Mouse (Mus musculus) heart, embryonic 11.5 days (tissue): ENCODE measurements around the gene Arhgef15. TPM values are rescaled to one million over a fixed set of nuclear protein-coding genes. Genes with fewer than 3 reads are reported as not detected.

ENCODE experiments used
- ATAC-seq: fragments of 200-750 bp; cut with Nextera tagmentation; replicated peaks from 2 replicates; pipeline ENCODE4 v1.8.0; 2017; ENCODE audit warnings: moderate library complexity; ENCODE audit not compliant: insufficient number of reproducible peaks, low FRiP score, low TSS enrichment
- H3K27ac ChIP-seq: fragments of 300-500 bp; sonication (generic); 2 replicates; pipeline ENCODE4 v1.5.1; 2014; ENCODE audit warnings: mild to moderate bottlenecking, low read depth, low read length
- H3K27me3 ChIP-seq: fragments of 300-500 bp; sonication (generic); 2 replicates; pipeline ENCODE4 v1.6.1; 2014; ENCODE audit warnings: mild to moderate bottlenecking, low read length, mixed read lengths; ENCODE audit not compliant: control insufficient read depth, insufficient read depth
- H3K36me3 ChIP-seq: fragments of 300-500 bp; sonication (generic); 2 replicates; pipeline ENCODE4 v1.6.1; 2014; ENCODE audit warnings: mild to moderate bottlenecking, low read length, moderate library complexity, mixed read lengths; ENCODE audit not compliant: control insufficient read depth, insufficient read depth
- H3K4me1 ChIP-seq: fragments of 300-500 bp; sonication (generic); 2 replicates; pipeline ENCODE4 v1.6.1; 2014; ENCODE audit warnings: low read length; ENCODE audit not compliant: control insufficient read depth, insufficient read depth
- H3K4me2 ChIP-seq: fragments of 300-500 bp; sonication (generic); 2 replicates; pipeline ENCODE4 v1.6.1; 2014; ENCODE audit warnings: mild to moderate bottlenecking, moderate library complexity
- H3K4me3 ChIP-seq: fragments of 300-500 bp; sonication (generic); 2 replicates; pipeline ENCODE4 v1.5.1; 2014; ENCODE audit warnings: low read depth, low read length
- H3K9ac ChIP-seq: fragments of 300-500 bp; sonication (generic); 2 replicates; pipeline ENCODE4 v1.6.1; 2014; ENCODE audit warnings: mild to moderate bottlenecking, low read depth, low read length, moderate library complexity
- H3K9me3 ChIP-seq: fragments of 300-500 bp; sonication (generic); replicated peaks from 2 replicates; pipeline ENCODE4 v1.6.1; 2016; ENCODE audit warnings: low read length; ENCODE audit not compliant: control insufficient read depth
- WGBS: fragments of 180-500 bp; shearing (Covaris S2); extraction: QIAGEN DNeasy Blood & Tissue Kit; methylation state at CpG from one replicate; pipeline ENCODE4 v1.1.7; 2014; ENCODE audit not compliant: insufficient replicate concordance; 5-methylcytosine and 5-hydroxymethylcytosine counted together
- polyA plus RNA-seq: library from polyadenylated mRNA; unstranded; fragments of >200 nt; fragmentation: Nextera tagmentation; extraction: Ambion mirVana; gene quantifications from 2 replicates; pipeline ENCODE4 v1.2.1, GENCODE M21; 2014

The Arhgef15 gene
- polyA plus RNA-seq, 1 experiment from 2014 or later = 9.0 TPM

- Histone ChIP-seq H3K36me3 (no peaks in the 10 kb centered on the region), H3K4me3 (no peak overlapping the region), H3K27me3 (0 out of 2 replicates have a peak, but pooled peaks cover 5% of the 10 kb centered on the region), H3K4me2 (no peak overlapping the region), H3K27ac (no peak overlapping the region), H3K4me1 (0 out of 2 replicates have a peak, but pooled peaks cover 2% of the 10 kb centered on the region), H3K9ac (no peak overlapping the region), H3K9me3 (no peaks in the 10 kb centered on the region)
- ATAC-seq = no peak
- WGBS = 68% methylated on average over 3 of the region's 3 CpGs
Measured at GRCm38 (mm10) chr11:68961596-68961995, 4.3 kb upstream of the Arhgef15 start.

- whole genome bisulfite sequencing = 74% methylated on average over 1 of the region's 1 CpGs
- Histone ChIP-seq H3K27me3 (peaks cover 27% of the 10 kb centered on the region), H3K4me2 (peak overlapping the region; percentile 83), H3K27ac (no peak overlapping the region), H3K36me3 (no peaks in the 10 kb centered on the region), H3K4me1 (peaks cover 15% of the 10 kb centered on the region), H3K9ac (no peak overlapping the region), H3K9me3 (no peaks in the 10 kb centered on the region), H3K4me3 (peak overlapping the region; percentile 35; the same call in 1 of the 2 replicates)
- ATAC-seq = no peak
Measured at GRCm38 (mm10) chr11:68957971-68958370, 691 bp upstream of the Arhgef15 start.

GRCm38 (mm10) chr11:68956697-68957096, 583 bp downstream of the Arhgef15 start:
- peak; percentile 15; the same call in 1 of the 2 replicates for ATAC-seq
- peak overlapping the region; percentile 72 for H3K27ac ChIP-seq
- WGBS = 16% methylated on average over 13 of the region's 13 CpGs
- no peaks in the 10 kb centered on the region for H3K36me3 ChIP-seq
- peak overlapping the region; percentile 83 for H3K4me2 ChIP-seq
- peak overlapping the region; percentile 58 for H3K9ac ChIP-seq
- H3K4me1 ChIP-seq = peaks cover 15% of the 10 kb centered on the region
- H3K9me3 ChIP-seq = no peaks in the 10 kb centered on the region
- peaks cover 27% of the 10 kb centered on the region for H3K27me3 ChIP-seq
- H3K4me3 ChIP-seq = peak overlapping the region; percentile 35

GRCm38 (mm10) chr11:68956107-68956506, 1.2 kb downstream of the Arhgef15 start:
- peak overlapping the region; percentile 58; the same call in 1 of the 2 replicates for H3K9ac ChIP-seq
- H3K4me2 ChIP-seq = peak overlapping the region; percentile 83
- no peaks in the 10 kb centered on the region for H3K9me3 ChIP-seq
- H3K27me3 ChIP-seq = peaks cover 32% of the 10 kb centered on the region
- peak overlapping the region; percentile 35 for H3K4me3 ChIP-seq
- 7% methylated on average over 3 of the region's 3 CpGs for WGBS
- peak overlapping the region; percentile 72 for H3K27ac ChIP-seq
- H3K4me1 ChIP-seq = peaks cover 15% of the 10 kb centered on the region
- ATAC-seq = no peak
- no peaks in the 10 kb centered on the region for H3K36me3 ChIP-seq

- Histone ChIP-seq H3K27me3 (peaks cover 32% of the 10 kb centered on the region), H3K4me2 (peak overlapping the region; percentile 83), H3K36me3 (no peaks in the 10 kb centered on the region), H3K9ac (no peak overlapping the region), H3K27ac (no peak overlapping the region), H3K4me1 (peaks cover 15% of the 10 kb centered on the region), H3K4me3 (peak overlapping the region; percentile 47), H3K9me3 (no peaks in the 10 kb centered on the region)
- no peak for ATAC-seq
- 65% methylated on average over 5 of the region's 5 CpGs for WGBS
Measured at GRCm38 (mm10) chr11:68955473-68955872, 1.8 kb downstream of the Arhgef15 start.

- Histone ChIP-seq H3K4me3 (peak overlapping the region; percentile 47), H3K4me1 (peaks cover 15% of the 10 kb centered on the region), H3K36me3 (no peaks in the 10 kb centered on the region), H3K27me3 (peaks cover 32% of the 10 kb centered on the region), H3K4me2 (peak overlapping the region; percentile 83), H3K9ac (peak overlapping the region; percentile 64; the same call in 1 of the 2 replicates), H3K9me3 (no peaks in the 10 kb centered on the region), H3K27ac (no peak overlapping the region)
- ATAC-seq = no peak
- WGBS = 1% methylated on average over 17 of the region's 17 CpGs
Measured at GRCm38 (mm10) chr11:68954408-68954807, 2.9 kb downstream of the Arhgef15 start.

- Histone ChIP-seq H3K4me1 (peaks cover 15% of the 10 kb centered on the region), H3K9ac (0 out of 2 replicates have a peak overlapping the region, but pooled peaks have one; percentile 5), H3K27ac (no peak overlapping the region), H3K4me3 (peak overlapping the region; percentile 47), H3K4me2 (peak overlapping the region; percentile 83), H3K9me3 (no peaks in the 10 kb centered on the region), H3K36me3 (no peaks in the 10 kb centered on the region), H3K27me3 (peaks cover 32% of the 10 kb centered on the region)
- no peak for ATAC-seq
- 7% methylated on average over 13 of the region's 13 CpGs for WGBS
Measured at GRCm38 (mm10) chr11:68953903-68954302, 3.4 kb downstream of the Arhgef15 start.

- Histone ChIP-seq H3K4me3 (peak overlapping the region; percentile 30), H3K36me3 (no peaks in the 10 kb centered on the region), H3K9ac (no peak overlapping the region), H3K9me3 (no peaks in the 10 kb centered on the region), H3K4me2 (peak overlapping the region; percentile 64), H3K27ac (no peak overlapping the region), H3K4me1 (peaks cover 6% of the 10 kb centered on the region; the same call in 1 of the 2 replicates), H3K27me3 (peaks cover 6% of the 10 kb centered on the region)
- no peak for ATAC-seq
- 10% methylated on average over 12 of the region's 12 CpGs for WGBS
Measured at GRCm38 (mm10) chr11:68947542-68947993, 9.7 kb downstream of the Arhgef15 start.
